Mouse (Mus musculus) adrenal gland, adult (tissue): ENCODE data around the gene Rab14.
A peak's percentile ranks its signal among the peaks of the same experiment; 100 is the strongest.

ENCODE experiments used
- DNase-seq, 2 experiments: peaks; one replicate each; pipeline ENCODE4 v3.0.0; 2022 to 2023; ENCODE audit warnings: low spot score in 1 of 2; ENCODE audit not compliant: inconsistent age in 2 of 2

Rab14 gene

DNA sequence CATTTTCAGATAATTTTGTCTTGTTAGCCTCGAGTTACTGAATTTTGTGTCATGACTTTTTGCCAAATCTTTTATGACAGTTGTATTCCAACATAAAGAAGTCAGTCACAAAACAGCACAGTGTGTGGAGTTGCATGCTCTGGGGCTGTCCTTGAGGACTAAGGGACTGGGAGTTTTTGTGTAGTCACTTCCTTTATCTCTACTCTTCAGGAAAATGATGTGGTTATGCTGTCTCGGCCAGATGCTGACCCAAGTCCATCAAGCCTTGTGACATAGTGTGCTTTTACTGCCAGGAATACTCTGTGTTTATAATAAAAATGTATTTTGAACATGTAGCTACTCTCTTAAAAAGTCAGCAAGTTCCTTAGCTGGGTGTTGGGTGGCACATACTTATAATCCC lies 43.9 kb downstream of the Rab14 start:
- DNase-seq = peak in 1 of 2 experiments; percentile 27

DNA sequence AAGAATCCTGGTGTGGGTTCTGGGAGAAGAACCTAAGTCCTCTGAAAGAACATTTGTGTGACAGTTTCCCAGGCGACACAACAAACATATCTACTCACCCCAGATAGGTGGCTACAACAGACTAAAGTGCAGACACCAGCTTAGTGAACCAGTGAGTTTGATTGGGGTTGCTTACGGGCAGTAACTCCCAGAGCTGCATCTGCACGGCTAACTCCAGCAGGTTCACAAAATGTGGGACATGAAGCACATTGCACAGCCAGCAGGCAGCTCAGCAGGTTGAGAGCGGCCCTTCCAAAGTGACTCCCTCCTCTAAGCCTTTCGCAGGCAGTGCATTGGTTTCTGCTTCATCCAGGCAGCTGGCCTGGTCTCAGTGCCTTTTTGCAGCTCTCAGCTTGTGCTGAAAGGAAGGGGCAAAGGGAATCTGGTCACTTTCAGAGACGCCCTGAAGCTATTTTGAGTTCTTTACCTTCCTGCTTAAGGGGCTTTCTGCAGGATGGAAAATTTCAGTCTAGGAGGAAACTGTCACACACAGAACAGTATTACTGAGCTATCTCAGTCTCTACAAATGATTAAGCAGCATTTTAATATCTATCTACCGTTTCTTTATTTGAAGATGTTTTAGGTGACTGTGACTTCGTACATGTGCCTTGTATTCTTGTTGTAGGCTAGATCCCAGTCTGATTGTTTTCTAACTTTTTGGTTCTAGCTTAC lies 46.9 kb downstream of the Rab14 start:
- DNase-seq = no peak

DNA sequence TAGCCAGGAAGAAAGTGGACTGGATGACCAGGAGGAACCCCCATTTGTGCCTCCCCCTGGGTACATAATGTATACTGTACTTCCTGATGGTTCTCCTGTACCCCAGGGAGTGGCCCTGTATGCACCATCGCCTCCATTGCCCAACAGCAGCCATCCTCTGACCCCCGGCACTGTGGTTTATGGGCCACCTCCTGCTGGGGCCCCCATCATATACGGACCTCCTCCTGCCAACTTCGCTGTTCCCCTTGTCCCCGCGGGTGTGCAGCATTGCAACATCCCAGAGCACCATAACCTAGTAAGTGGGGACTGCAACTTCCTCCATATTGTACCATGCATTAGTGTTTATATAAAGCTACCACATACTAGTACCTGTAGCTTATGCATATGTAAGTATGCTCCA lies 47.7 kb downstream of the Rab14 start:
- no peak for DNase-seq

DNA sequence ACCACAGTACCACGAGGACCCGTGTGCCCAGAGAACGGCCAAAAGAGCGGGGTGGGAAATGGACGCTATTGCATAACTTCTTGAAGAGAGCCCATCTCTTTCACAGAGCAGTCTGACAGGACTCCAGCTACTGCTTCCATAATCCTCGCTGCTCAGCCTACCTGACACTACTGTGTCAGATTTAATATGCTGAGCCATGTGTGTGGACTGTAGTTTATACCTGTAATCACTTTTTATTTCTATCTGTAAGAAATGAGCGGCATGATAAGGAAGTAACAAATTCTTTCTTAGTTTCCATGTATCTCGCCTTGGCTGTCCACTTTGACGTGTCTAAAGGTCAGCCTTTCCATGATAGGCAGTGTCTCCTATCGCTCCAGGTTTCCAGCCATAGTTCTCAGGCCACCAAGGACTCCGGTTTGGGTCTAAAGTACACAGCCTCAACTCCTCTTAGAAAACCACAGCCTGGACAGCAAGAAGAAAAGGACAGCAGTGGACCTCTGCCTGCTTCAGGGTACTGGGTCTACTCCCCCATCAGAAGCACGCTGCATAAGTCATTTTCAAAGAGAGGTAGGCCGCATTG lies 49.5 kb downstream of the Rab14 start:
- DNase-seq = no peak

DNA sequence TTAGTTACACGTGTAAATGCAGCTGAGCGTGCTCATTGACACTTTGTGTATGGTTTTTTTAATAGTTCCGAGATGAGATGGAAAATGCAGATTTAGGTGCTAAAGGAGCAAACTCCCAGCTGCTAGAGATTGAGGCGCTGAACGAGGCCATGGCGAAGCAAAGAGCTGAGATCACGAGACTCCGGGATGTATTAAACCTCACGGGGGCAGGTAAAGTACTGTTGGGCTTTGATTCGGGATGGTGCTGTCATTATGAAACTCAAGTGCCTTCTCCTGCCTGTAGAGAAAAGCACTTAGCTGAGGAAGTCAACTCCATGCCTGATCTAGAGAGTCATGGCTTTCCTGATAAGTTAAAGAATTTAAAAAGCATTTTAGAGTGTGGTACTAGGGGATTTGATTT lies 52.1 kb downstream of the Rab14 start:
- no peak for DNase-seq

DNA sequence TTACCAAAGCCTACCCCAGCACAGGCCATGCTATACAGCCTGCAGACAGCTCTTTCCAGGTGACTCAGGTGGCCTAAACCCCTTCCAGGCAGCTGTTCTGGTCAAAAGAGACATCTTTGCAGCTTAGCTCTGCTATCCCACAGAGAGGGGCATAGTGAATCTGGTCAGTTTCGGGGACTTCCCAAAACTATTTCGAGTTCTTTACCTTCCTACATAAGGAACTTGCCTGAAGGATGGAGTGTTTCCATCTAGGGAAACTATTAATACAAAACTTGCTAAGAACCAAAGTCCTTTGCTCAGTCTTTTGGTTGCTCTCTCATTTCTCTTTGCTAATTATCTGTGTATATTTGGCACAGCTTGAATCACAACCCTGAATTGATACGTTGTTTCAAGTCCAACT lies 59.2 kb downstream of the Rab14 start:
- DNase-seq = peak in 1 of 2 experiments; percentile 14

DNA sequence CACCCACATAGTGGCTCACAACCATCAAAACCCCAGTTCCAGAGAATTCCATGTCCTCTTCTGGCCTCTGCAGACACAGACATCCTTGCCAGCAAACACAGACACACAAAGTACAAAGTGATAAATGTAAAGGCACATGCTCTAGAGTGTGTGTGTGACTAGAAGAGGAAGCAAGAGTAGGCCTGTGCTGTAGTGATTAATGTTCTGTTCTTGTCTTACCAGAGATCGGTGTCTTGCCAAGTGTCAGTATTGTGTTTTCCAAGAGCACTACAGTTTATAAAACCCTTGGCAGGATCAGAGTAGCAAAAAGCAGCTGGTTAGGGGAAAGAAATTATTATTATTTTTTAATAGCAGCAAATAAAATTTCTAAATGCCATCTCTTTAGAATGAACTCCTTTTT lies 62.3 kb downstream of the Rab14 start:
- DNase-seq = no peak

DNA sequence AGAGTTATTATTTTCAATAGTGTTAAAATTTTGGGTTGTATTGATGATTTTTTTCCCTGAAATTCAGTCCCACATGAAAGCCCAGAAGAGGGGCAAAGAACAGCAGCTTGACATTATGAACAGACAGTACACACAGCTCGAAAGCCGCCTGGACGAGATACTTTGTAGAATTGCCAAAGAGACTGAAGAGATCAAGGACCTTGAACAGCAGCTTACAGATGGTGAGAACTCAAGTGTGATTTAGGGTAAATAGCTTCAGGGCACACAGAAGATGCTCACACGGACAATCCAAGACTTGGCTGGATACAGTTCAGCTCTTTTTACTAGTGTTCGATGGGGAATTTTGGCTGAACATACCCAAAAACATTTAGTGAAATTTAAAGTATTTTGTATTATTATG lies 67.0 kb downstream of the Rab14 start:
- peak in 1 of 2 experiments; percentile 19 for DNase-seq

DNA sequence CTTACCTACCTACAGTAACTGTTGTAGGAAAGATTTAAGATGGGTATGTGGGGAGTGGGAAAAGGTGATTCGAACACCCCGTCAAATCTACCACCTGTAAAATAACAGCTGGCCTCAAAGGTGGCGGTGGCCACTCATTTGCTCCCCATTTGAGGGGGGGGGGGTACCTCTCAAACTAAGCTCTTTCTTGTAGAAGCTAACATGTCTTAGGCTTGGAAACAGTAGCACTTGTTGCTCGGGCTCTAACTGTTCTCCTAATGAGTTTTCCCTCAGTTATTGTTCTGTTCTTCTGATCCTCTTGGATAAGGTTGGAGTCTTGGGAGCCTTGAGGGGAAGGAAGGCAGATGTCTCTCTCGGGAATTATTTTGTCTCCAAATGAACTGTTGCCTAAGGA lies 68.3 kb downstream of the Rab14 start:
- DNase-seq = no peak

DNA sequence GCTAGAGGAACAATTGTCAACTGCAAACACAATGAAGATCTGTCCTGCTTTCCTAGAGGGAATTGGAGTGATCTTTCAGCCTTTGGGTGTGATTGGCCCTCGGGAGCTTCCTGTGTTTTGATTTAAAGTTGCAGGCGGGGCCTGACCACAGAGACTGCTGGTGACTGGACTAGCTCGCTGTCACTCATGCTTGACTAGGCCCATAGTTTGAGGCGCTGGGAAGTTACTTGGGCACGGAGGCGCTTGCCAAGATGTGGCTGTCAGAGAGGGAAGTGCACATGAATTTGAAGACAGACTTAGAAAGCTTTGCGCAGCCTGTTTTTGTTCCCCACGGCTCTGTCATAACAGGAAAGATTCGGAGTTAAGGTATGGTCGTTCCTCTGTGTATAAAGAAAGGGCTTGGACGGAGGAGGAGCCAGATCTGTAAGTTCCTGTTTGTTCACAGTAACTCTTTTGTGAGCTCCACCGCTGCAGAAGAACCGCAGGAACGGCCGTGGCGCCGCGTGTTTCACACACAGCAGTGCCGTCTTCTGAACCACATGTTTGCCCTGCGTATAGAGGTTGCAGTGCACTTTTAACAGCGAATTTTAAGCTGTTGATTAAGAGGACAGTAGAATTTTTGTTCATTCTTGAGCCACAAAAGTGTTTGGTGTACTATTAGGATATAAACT lies 68.8 kb downstream of the Rab14 start:
- peak; percentile 95 to 99 for DNase-seq

DNA sequence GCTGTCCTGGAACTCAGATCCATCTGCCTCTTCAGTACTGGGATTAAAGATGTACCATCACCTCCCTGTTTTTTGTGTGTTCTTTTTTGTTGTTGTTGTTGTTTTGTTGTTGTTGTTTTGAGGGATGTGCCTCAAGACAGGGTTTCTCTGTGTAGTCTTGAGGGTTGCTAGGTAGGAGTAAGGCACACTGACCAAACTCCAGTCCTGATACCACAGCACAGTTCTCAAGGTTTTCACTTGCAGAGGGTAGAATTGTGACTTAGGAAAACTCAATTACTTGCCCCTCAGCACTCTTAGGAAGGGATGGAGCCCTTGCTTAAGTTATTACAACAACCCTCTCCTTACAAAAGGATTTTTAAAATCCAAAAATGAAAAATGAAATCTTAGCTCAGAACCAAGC lies 69.4 kb downstream of the Rab14 start:
- no peak for DNase-seq
